Comparison of ENCODE assay signal across 24 mouse cellular contexts in genomic region chr4:58235828-58236227, GRCm38 (mm10). TPM values are rescaled to one million over a fixed set of nuclear protein-coding genes. Genes with fewer than 3 reads are reported as not detected.
DNase-seq lines count a peak whose midpoint lies in the region; ATAC-seq lines count a peak whose summit lies in the region.
"Had no signal": no experiment of that assay in that cellular context is flagged by ENCODE, and none has a peak within 500 bp of the region (broad histone marks: within the 10 kb centered on the region; RNA-seq: fewer than 3 reads in every experiment).

No protein-coding gene starts in this region.

- intact Hi-C loops in left cerebral cortex, postnatal 4 days (cut with DNase I): no loop called here

- peak; percentile 9 for DNase-seq in thymus, postnatal 0 days (ENCODE audit: low spot score)
- DNase-seq in thymus, postnatal 25 days: no peak
- peak; percentile 24 for DNase-seq in naive thymus-derived CD4-positive, alpha-beta T cell, adult 2 months (ENCODE audit: low read depth)
- no peak for DNase-seq in left cerebral cortex, postnatal 4 days
- DNase-seq in right cerebral cortex, postnatal 14 days: no peak
- DNase-seq: adrenal gland, adult 2 months; adrenal gland, postnatal 14 days; cerebellum, adult 11 months; cerebellum, adult 2 months; cerebellum, adult 9-11 months; cerebellum, postnatal 25 days; embryo, embryonic 11 days; heart, adult 11 months; heart, postnatal 10 days; heart, postnatal 36 days had no signal

- ATAC-seq in activated CD4-positive, CD25-positive, alpha-beta regulatory T cell, adult 4 months: peak; percentile 52
- ATAC-seq: forebrain, embryonic 15.5 days; hindbrain, embryonic 16.5 days; intestine, postnatal 0 days had no signal

RNA-seq across cellular contexts. Expression of gene Svep1, which starts 29.2 kb away (rescaled TPM):
- 0.17 and 0.18 TPM in 2 replicates for polyA plus RNA-seq in thymus, postnatal 0 days (2015; fragmentation: Nextera tagmentation; extraction: Ambion mirVana)
- polyA plus RNA-seq in activated CD4-positive, CD25-positive, alpha-beta regulatory T cell, adult 4 months (2017; shearing (Covaris generic)): not detected
- total RNA-seq in left cerebral cortex, postnatal 4 days (2021): 1 to 10 TPM; 2.4 to 2.6 TPM

RNA-seq across cellular contexts. Expression of gene Musk, which starts 49.9 kb away (rescaled TPM):
- polyA plus RNA-seq in thymus, postnatal 0 days (2015; fragmentation: Nextera tagmentation; extraction: Ambion mirVana): 0.18 and 0.42 TPM in 2 replicates
- polyA plus RNA-seq in activated CD4-positive, CD25-positive, alpha-beta regulatory T cell, adult 4 months (2017; shearing (Covaris generic)): not detected
- 1 to 10 TPM; 1.3 to 1.6 TPM for total RNA-seq in left cerebral cortex, postnatal 4 days (2021)
- total RNA-seq: common myeloid progenitor, adult 5-6 weeks; ES-E14 had no signal
- polyA plus RNA-seq: erythroblast, embryonic 14.5 days; heart, embryonic 11.5 days; heart, embryonic 15.5 days had no signal

Comparison
In these comparisons a context has a peak if more than half of its experiments do, and no peak if none do; other contexts are left out.
1. DNase-seq: peak in thymus, postnatal 0 days (single experiment) and naive thymus-derived CD4-positive, alpha-beta T cell, adult 2 months (single experiment); none in thymus, postnatal 25 days (single experiment), left cerebral cortex, postnatal 4 days (single experiment) and right cerebral cortex, postnatal 14 days (single experiment).